Mouse (Mus musculus) retina, adult 2 months (tissue): ENCODE data around the gene Pqlc3.

ENCODE experiments used
- DNase-seq: peaks from one replicate; pipeline ENCODE4 v3.0.0-alpha.2; 2012; ENCODE audit warnings: low read depth, low spot score

Gene Pqlc3

DNA sequence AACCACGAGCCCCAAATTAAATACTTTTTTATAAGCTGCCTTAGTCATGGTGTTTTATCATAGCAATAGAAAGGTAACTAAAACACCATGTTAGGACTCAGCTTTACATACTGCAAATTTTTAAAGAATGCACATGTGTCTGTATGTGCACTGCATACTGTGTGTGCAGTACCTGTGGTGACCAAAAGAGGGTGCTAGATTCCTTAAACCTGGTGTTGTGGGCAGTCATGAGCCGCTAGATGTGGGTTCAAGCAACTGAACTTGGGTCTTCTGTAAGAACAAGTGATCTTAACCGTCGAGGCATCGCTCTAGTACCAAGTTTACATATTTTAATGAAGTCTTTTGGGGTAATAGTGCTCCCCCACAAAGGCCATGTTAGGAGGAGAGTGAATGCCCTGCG is 9.3 kb upstream of the Pqlc3 start:
- no peak for DNase-seq

- DNase-seq, result no peak
These were observed 1.0 kb upstream of the Pqlc3 start for GRCm38 (mm10) chr12:17001211-17001610.

- DNase-seq, result no peak
These were observed 420 bp upstream of the Pqlc3 start for GRCm38 (mm10) chr12:17000628-17001027.

DNA sequence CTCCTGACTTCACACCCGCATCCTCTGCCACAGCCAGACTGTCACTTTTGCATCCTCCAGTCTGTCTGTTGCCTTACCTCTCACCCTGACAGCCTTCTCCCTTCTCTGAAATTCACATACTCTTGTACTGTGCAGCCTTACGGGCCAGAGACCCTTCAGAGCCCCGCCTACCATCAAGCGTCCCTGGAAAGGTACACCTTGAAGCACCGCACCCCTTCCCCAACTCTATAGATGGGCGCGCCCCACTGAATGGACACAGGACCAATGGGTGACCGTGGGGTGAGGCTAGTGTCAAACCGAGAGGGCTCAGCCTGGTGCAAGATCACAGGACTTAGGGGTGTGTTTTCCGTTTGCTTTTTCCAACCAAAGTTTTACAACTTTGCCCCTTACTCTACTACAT is 1.1 kb downstream of the Pqlc3 start:
- no peak for DNase-seq

- DNase-seq, result no peak
These were observed 3.2 kb downstream of the Pqlc3 start for GRCm38 (mm10) chr12:16996886-16997462.

GRCm38 (mm10) chr12:16996281-16996680 is 3.9 kb downstream of the Pqlc3 start:
- no peak for DNase-seq

GRCm38 (mm10) chr12:16994291-16994690 is 5.9 kb downstream of the Pqlc3 start:
- no peak for DNase-seq

GRCm38 (mm10) chr12:16992355-16992754 is 7.9 kb downstream of the Pqlc3 start:
- no peak for DNase-seq

DNA sequence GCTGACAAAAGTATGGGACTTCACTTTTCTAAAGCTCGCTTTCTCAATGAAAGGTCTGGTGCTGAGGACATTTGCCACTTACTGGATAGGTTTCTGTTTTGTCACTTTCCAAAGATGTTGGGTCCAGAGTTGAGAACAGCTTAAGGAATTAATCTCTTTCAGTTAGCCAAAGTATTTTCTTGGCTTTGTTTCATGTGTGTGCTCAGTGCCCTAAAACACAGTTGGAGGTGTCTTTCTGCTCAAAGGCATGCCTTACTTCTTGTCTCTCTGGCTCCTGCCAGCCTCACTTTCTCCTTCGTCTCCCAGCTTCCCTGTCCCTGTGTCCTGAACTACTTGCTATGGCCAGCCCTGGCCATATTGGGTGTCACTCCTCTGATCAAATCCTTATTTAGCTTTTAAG is 8.8 kb downstream of the Pqlc3 start:
- DNase-seq, result no peak

DNA sequence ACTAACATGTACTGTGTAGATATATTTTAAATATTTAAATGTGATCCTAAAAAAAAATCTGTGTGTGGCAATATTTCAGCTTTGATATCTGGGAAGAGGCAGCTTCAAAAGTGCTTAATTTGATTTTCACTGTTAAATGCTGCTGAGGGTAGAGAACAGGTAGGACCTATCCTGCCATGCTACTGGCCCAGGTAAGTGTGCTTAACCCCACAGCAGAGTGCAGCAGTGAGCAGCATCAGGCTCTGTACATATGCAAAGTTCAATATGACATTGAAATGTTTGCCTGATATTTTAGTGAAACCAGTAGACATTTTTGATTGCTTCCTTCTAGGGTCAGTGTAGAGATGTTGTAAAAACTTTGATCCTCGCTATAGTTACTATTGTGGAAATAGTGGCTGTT is 14.4 kb downstream of the Pqlc3 start:
- DNase-seq, result no peak

- DNase-seq, result no peak
These were observed 23.1 kb downstream of the Pqlc3 start for GRCm38 (mm10) chr12:16977120-16977519.

- no peak for DNase-seq
These were observed 33.4 kb downstream of the Pqlc3 start for GRCm38 (mm10) chr12:16966811-16967210.

DNA sequence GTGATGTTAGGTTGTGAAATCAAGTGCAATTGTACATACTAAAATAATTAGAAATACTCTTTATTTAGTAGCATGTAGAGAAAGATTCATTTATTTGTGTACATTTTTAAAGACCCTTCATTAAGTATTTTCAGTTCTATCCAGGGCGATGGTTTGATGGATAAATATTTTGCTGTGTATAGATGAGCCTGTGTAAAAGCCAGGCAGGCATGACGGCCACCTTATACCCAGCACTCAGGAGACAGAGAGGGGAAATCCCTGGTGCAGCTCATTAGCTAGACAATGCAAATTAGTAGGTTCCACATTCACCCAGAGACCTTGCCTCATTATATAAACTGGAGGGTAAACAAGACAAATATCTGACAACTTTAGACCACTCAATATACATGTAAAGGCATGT is 36.9 kb downstream of the Pqlc3 start:
- no peak for DNase-seq

DNA sequence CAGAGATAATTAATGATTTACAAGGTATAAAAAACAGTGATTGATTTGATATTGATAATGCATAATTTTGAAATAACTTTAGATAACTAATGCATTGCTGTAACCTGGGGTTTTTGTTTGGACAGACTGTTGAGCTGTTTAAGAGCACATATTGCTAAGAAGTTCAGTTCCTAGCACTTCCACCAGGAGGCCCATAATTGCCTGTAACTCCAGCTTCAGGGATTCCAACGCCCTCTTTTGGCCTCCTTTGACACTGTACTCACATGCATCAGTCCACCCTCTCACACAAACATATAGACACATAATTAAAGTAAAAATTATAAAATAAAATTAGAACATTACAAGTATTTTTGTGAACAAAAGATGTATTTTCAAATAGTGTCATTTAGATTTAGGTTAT is 41.4 kb downstream of the Pqlc3 start:
- no peak for DNase-seq

GRCm38 (mm10) chr12:16948239-16948638 is 52.0 kb downstream of the Pqlc3 start:
- DNase-seq, result no peak

DNA sequence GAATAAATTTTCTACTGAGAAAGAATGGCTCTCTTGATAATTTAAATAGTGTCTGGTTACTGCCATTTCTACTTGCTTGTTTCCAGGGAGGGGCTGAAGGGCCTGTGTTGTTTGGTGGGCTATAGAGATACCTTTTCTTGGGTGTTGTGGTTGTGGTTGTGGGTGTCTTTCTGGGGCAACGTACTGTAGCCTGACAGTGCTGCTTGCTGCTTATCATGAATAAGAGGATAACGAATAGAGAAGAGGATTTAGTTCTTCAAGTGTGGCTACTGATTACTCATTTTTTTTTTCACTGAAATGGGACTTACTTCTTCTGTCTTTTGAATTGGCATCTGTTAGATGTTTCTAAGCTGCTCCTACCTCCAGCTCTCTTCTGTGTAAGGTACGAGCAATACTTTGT is 58.2 kb downstream of the Pqlc3 start:
- DNase-seq, result no peak
